Mouse (Mus musculus) forebrain, postnatal 0 days (tissue): Measurements from ENCODE around the gene Pde6d. TPM values are rescaled to one million over a fixed set of nuclear protein-coding genes. Genes with fewer than 3 reads are reported as not detected.

Experiments
- ATAC-seq: fragments of 200-750 bp; cut with Nextera tagmentation; 2 replicates; pipeline ENCODE4 v1.8.0; 2017; ENCODE audit warnings: mild to moderate bottlenecking, moderate library complexity
- DNase-seq: peaks from one replicate; pipeline ENCODE4 v3.0.0-alpha.2; 2015
- H3K27ac ChIP-seq: fragments of 300-500 bp; sonication (generic); 2 replicates; pipeline ENCODE4 v1.5.1; 2014; ENCODE audit warnings: low read depth, mild to moderate bottlenecking, antibody characterized with exemption, low read length, moderate library complexity, mixed read lengths
- H3K27me3 ChIP-seq: fragments of 300-500 bp; sonication (generic); 2 replicates; pipeline ENCODE4 v1.6.1; 2014; ENCODE audit warnings: mild to moderate bottlenecking, low read length, mixed read lengths; ENCODE audit not compliant: insufficient read depth
- H3K36me3 ChIP-seq: fragments of 300-500 bp; sonication (generic); 2 replicates; pipeline ENCODE4 v1.6.1; 2014; ENCODE audit warnings: mild to moderate bottlenecking, moderate library complexity; ENCODE audit not compliant: insufficient read depth
- H3K4me1 ChIP-seq: fragments of 300-500 bp; sonication (generic); 2 replicates; pipeline ENCODE4 v1.6.1; 2014; ENCODE audit warnings: antibody characterized with exemption; ENCODE audit not compliant: insufficient read depth
- H3K4me2 ChIP-seq: fragments of 300-500 bp; sonication (generic); 2 replicates; pipeline ENCODE4 v1.6.1; 2014; ENCODE audit warnings: low read depth, mild to moderate bottlenecking, moderate library complexity
- H3K4me3 ChIP-seq: fragments of 300-500 bp; sonication (generic); 2 replicates; pipeline ENCODE4 v1.5.1; 2014; ENCODE audit warnings: low read depth, low read length, mixed read lengths
- H3K9ac ChIP-seq: fragments of 300-500 bp; sonication (generic); 2 replicates; pipeline ENCODE4 v1.6.1; 2014; ENCODE audit warnings: mild to moderate bottlenecking
- H3K9me3 ChIP-seq: fragments of 300-500 bp; sonication (generic); 2 replicates; pipeline ENCODE4 v1.6.1; 2016; ENCODE audit warnings: low read length
- CTCF ChIP-seq: sonication (generic); IDR thresholded peaks from 2 replicates; pipeline ENCODE4 v1.5.1; 2016; ENCODE audit warnings: antibody characterized with exemption, control low read depth, low read depth
- WGBS: fragments of 180-500 bp; shearing (Covaris S2); extraction: QIAGEN DNeasy Blood & Tissue Kit; methylation state at CpG from one replicate; pipeline ENCODE4 v1.1.7; 2014; 5-methylcytosine and 5-hydroxymethylcytosine counted together
- polyA plus RNA-seq: library from polyadenylated mRNA; unstranded; fragments of >200 nt; fragmentation: Nextera tagmentation; extraction: Ambion mirVana; gene quantifications from 2 replicates; pipeline ENCODE4 v1.2.1, GENCODE M21; 2015
- total RNA-seq: library from RNA; depleted of rRNA; stranded (reverse); fragments of >200 nt; gene quantifications from 2 replicates; pipeline ENCODE4 v1.2.3, GENCODE M21; 2014

Gene Pde6d
- total and polyA plus RNA-seq, 2 experiments from 2014 or later, result 44.9 to 116 TPM

GRCm38 (mm10) chr1:86532362-86533051 lies 49.9 kb downstream of the Pde6d start:
- Histone ChIP-seq H3K27me3 (no peaks in the 10 kb centered on the region), H3K36me3 (peaks cover 13% of the 10 kb centered on the region), H3K4me1 (0 out of 2 replicates have a peak, but pooled peaks cover 8% of the 10 kb centered on the region), H3K9me3 (no peaks in the 10 kb centered on the region), H3K9ac (peak overlapping the region; percentile 23), H3K27ac (no peak overlapping the region), H3K4me3 (peak overlapping the region; percentile 13; the same call in 1 of the 2 replicates), H3K4me2 (peak overlapping the region; percentile 36)
- 24% methylated on average over 11 of the region's 11 CpGs for WGBS
- ATAC-seq, result peak; percentile 55
- peak; percentile 89 for TF ChIP-seq CTCF
- DNase-seq, result peak; percentile 95

GRCm38 (mm10) chr1:86531547-86532321 lies 50.7 kb downstream of the Pde6d start:
- H3K4me1 ChIP-seq, result 0 out of 2 replicates have a peak, but pooled peaks cover 8% of the 10 kb centered on the region
- WGBS, result 4% methylated on average over 13 of the region's 13 CpGs
- no peaks in the 10 kb centered on the region for H3K9me3 ChIP-seq
- peak overlapping the region; percentile 36 for H3K4me2 ChIP-seq
- ATAC-seq, result peak; percentile 0
- peak overlapping the region; percentile 13; the same call in 1 of the 2 replicates for H3K4me3 ChIP-seq
- peak overlapping the region; percentile 23 for H3K9ac ChIP-seq
- no peak for TF ChIP-seq CTCF
- DNase-seq, result no peak
- H3K27ac ChIP-seq, result 0 out of 2 replicates have a peak overlapping the region, but pooled peaks have one; percentile 9
- H3K36me3 ChIP-seq, result peaks cover 13% of the 10 kb centered on the region
- H3K27me3 ChIP-seq, result no peaks in the 10 kb centered on the region

- ATAC-seq, result no peak
- H3K27ac ChIP-seq, result peak overlapping the region; percentile 9; the same call in 1 of the 2 replicates
- H3K4me1 ChIP-seq, result 0 out of 2 replicates have a peak, but pooled peaks cover 8% of the 10 kb centered on the region
- H3K36me3 ChIP-seq, result peaks cover 13% of the 10 kb centered on the region
- no peak overlapping the region; the same call in 1 of the 2 replicates for H3K4me2 ChIP-seq
- 11% methylated on average over 4 of the region's 4 CpGs for WGBS
- no peaks in the 10 kb centered on the region for H3K27me3 ChIP-seq
- no peak overlapping the region for H3K4me3 ChIP-seq
- no peaks in the 10 kb centered on the region for H3K9me3 ChIP-seq
- TF ChIP-seq CTCF, result no peak
- peak; percentile 47 for DNase-seq
- H3K9ac ChIP-seq, result no peak overlapping the region
Measured at GRCm38 (mm10) chr1:86530871-86531546, 51.4 kb downstream of the Pde6d start.

- ATAC-seq, result no peak
- 33% methylated on average over 4 of the region's 4 CpGs for WGBS
- H3K9ac ChIP-seq, result peak overlapping the region; percentile 99; the same call in 1 of the 2 replicates
- peak overlapping the region; percentile 69 for H3K4me2 ChIP-seq
- DNase-seq, result no peak
- peaks cover 13% of the 10 kb centered on the region for H3K36me3 ChIP-seq
- H3K27ac ChIP-seq, result no peak overlapping the region
- no peaks in the 10 kb centered on the region for H3K27me3 ChIP-seq
- no peaks in the 10 kb centered on the region for H3K9me3 ChIP-seq
- H3K4me3 ChIP-seq, result peak overlapping the region; percentile 92
- TF ChIP-seq CTCF, result no peak
- peaks cover 13% of the 10 kb centered on the region; the same call in 1 of the 2 replicates for H3K4me1 ChIP-seq
Measured at GRCm38 (mm10) chr1:86529590-86529989, 52.8 kb downstream of the Pde6d start.

GRCm38 (mm10) chr1:86528571-86529180 lies 53.8 kb downstream of the Pde6d start:
- Histone ChIP-seq H3K9me3 (no peaks in the 10 kb centered on the region), H3K9ac (peak overlapping the region; percentile 99), H3K4me3 (peak overlapping the region; percentile 92), H3K4me2 (peak overlapping the region; percentile 69), H3K36me3 (peaks cover 13% of the 10 kb centered on the region), H3K27ac (peak overlapping the region; percentile 100), H3K27me3 (no peaks in the 10 kb centered on the region), H3K4me1 (peaks cover 17% of the 10 kb centered on the region; the same call in 1 of the 2 replicates)
- WGBS, result 1% methylated on average over 15 of the region's 15 CpGs
- ATAC-seq (no peak), DNase-seq (peak; percentile 54)
- TF ChIP-seq CTCF, result no peak

GRCm38 (mm10) chr1:86527599-86528486 lies 54.6 kb downstream of the Pde6d start:
- Histone ChIP-seq H3K27ac (peak overlapping the region; percentile 100), H3K9ac (peak overlapping the region; percentile 99), H3K4me2 (peak overlapping the region; percentile 69), H3K36me3 (peaks cover 13% of the 10 kb centered on the region), H3K9me3 (no peaks in the 10 kb centered on the region), H3K27me3 (no peaks in the 10 kb centered on the region), H3K4me3 (peak overlapping the region; percentile 92), H3K4me1 (peaks cover 17% of the 10 kb centered on the region; the same call in 1 of the 2 replicates)
- TF ChIP-seq CTCF, result peak; percentile 94
- DNase-seq (peak; percentile 96), ATAC-seq (peak; percentile 10)
- WGBS, result 1% methylated on average over 82 of the region's 89 CpGs
